Mouse (Mus musculus) heart, embryonic 13.5 days (tissue): ENCODE results near the gene Gm438. TPM values are rescaled to one million over a fixed set of nuclear protein-coding genes. Genes with fewer than 3 reads are reported as not detected.
"Not testable (repeated sequence)": the region's sequence is repeated elsewhere in the genome, so short reads cannot be mapped to it uniquely, and the experiment has no call there.

Experiments used
- ATAC-seq: fragments of 200-750 bp; cut with Nextera tagmentation; 2 replicates; pipeline ENCODE4 v1.8.0; 2017; ENCODE audit warnings: moderate TSS enrichment; ENCODE audit not compliant: insufficient number of reproducible peaks, low FRiP score, low TSS enrichment; ENCODE audit errors: extremely low read depth
- H3K27ac ChIP-seq: fragments of 300-500 bp; sonication (generic); replicated peaks from 2 replicates; pipeline ENCODE4 v1.5.1; 2015; ENCODE audit warnings: moderate library complexity, mild to moderate bottlenecking, inconsistent platforms
- H3K27me3 ChIP-seq: fragments of 300-500 bp; sonication (generic); replicated peaks from 2 replicates; pipeline ENCODE4 v1.6.1; 2015; ENCODE audit warnings: mild to moderate bottlenecking, inconsistent platforms
- H3K36me3 ChIP-seq: fragments of 300-500 bp; sonication (generic); 2 replicates; pipeline ENCODE4 v1.6.1; 2015; ENCODE audit warnings: mild to moderate bottlenecking, inconsistent platforms
- H3K4me1 ChIP-seq: fragments of 300-500 bp; sonication (generic); 2 replicates; pipeline ENCODE4 v1.6.1; 2015; ENCODE audit warnings: inconsistent platforms
- H3K4me2 ChIP-seq: fragments of 300-500 bp; sonication (generic); 2 replicates; pipeline ENCODE4 v1.6.1; 2015; ENCODE audit warnings: inconsistent platforms, mild to moderate bottlenecking, moderate library complexity
- H3K4me3 ChIP-seq: fragments of 300-500 bp; sonication (generic); 2 replicates; pipeline ENCODE4 v1.5.1; 2015; ENCODE audit warnings: moderate library complexity, mild to moderate bottlenecking, inconsistent platforms
- H3K9ac ChIP-seq: fragments of 300-500 bp; sonication (generic); 2 replicates; pipeline ENCODE4 v1.6.1; 2015; ENCODE audit warnings: inconsistent platforms, mild to moderate bottlenecking, moderate library complexity
- H3K9me3 ChIP-seq: fragments of 300-500 bp; sonication (generic); 2 replicates; pipeline ENCODE4 v1.6.1; 2016; ENCODE audit warnings: inconsistent platforms
- WGBS: fragments of 180-500 bp; shearing (Covaris S2); methylation state at CpG from one replicate; pipeline ENCODE4 v1.1.7; 2015; ENCODE audit warnings: mixed read lengths; 5-methylcytosine and 5-hydroxymethylcytosine counted together
- polyA plus RNA-seq: library from polyadenylated mRNA; unstranded; fragments of >200 nt; fragmentation: Nextera tagmentation; extraction: Ambion mirVana; gene quantifications from 2 replicates; pipeline ENCODE4 v1.2.1, GENCODE M21; 2015

Gene Gm438
- polyA plus RNA-seq, result not detected in 2 replicates

GRCm38 (mm10) chr4:144786483-144786882 lies at the start of gene Gm438:
TSS of gene Gm438 (minus strand) at chr4:144786583.
- Histone ChIP-seq H3K4me3 (no peak within 1 kb of the TSS), H3K9me3 (no peaks in the 10 kb centered on the region), H3K27me3 (no peaks in the 10 kb centered on the region), H3K36me3 (no peaks in the 10 kb centered on the region), H3K4me1 (no peaks in the 10 kb centered on the region), H3K27ac (no peak within 1 kb of the TSS), H3K9ac (no peak within 1 kb of the TSS), H3K4me2 (no peak within 1 kb of the TSS)
- ATAC-seq, result no peak

GRCm38 (mm10) chr4:144824706-144825105 lies 38.3 kb upstream of the Gm438 start:
- no peak overlapping the region for H3K4me3 ChIP-seq
- H3K27me3 ChIP-seq, result no peaks in the 10 kb centered on the region
- H3K9me3 ChIP-seq, result no peaks in the 10 kb centered on the region
- H3K9ac ChIP-seq, result no peak overlapping the region
- WGBS, result 58% methylated on average over 2 of the region's 2 CpGs
- no peak overlapping the region for H3K27ac ChIP-seq
- H3K36me3 ChIP-seq, result no peaks in the 10 kb centered on the region
- ATAC-seq, result no peak
- H3K4me2 ChIP-seq, result no peak overlapping the region
- H3K4me1 ChIP-seq, result no peaks in the 10 kb centered on the region

- H3K4me3 ChIP-seq, result no peak overlapping the region
- H3K4me1 ChIP-seq, result no peaks in the 10 kb centered on the region
- no peak overlapping the region for H3K27ac ChIP-seq
- ATAC-seq, result no peak
- H3K4me2 ChIP-seq, result no peak overlapping the region
- WGBS, result 71% methylated on average over 2 of the region's 2 CpGs
- no peaks in the 10 kb centered on the region for H3K36me3 ChIP-seq
- H3K27me3 ChIP-seq, result no peaks in the 10 kb centered on the region
- no peaks in the 10 kb centered on the region for H3K9me3 ChIP-seq
- H3K9ac ChIP-seq, result no peak overlapping the region
These were observed 37.6 kb upstream of the Gm438 start for GRCm38 (mm10) chr4:144823996-144824395.

GRCm38 (mm10) chr4:144807135-144807534 lies 20.8 kb upstream of the Gm438 start:
- not testable (repeated sequence) for H3K27ac ChIP-seq, H3K9ac ChIP-seq, ATAC-seq, H3K36me3 ChIP-seq, H3K4me1 ChIP-seq, H3K4me2 ChIP-seq, H3K27me3 ChIP-seq, H3K4me3 ChIP-seq
- H3K9me3 ChIP-seq, result peaks cover 12% of the 10 kb centered on the region
- WGBS, result 49% methylated on average over 5 of the region's 5 CpGs

- Histone ChIP-seq H3K4me1 (no peaks in the 10 kb centered on the region), H3K27ac (no peak overlapping the region), H3K4me2 (no peak overlapping the region), H3K9ac (no peak overlapping the region), H3K27me3 (no peaks in the 10 kb centered on the region), H3K36me3 (no peaks in the 10 kb centered on the region), H3K9me3 (no peaks in the 10 kb centered on the region), H3K4me3 (no peak overlapping the region)
- no peak for ATAC-seq
- WGBS, result 66% methylated on average over 3 of the region's 3 CpGs
These were observed 17.2 kb upstream of the Gm438 start for GRCm38 (mm10) chr4:144803633-144804032.

DNA sequence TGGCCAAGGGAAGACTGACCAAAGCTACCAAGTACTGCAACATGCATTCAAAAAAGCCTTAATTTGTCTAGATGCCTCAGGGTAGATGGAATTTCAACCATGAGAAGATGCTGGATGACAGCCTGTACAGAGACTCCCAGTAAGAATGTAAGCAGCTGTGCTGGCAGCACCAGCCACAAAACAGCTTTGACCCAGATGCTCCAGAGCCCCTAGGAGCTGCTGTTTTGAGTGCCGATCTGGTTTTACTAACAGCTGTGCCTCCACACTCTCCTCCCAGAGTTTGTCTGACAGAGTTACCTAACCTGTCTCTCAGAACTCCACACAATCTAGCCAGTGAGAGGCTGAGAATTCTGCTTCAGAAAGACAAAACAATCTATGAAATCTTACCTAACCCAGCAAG lies 3.8 kb upstream of the Gm438 start:
- no peaks in the 10 kb centered on the region for H3K9me3 ChIP-seq
- H3K36me3 ChIP-seq, result no peaks in the 10 kb centered on the region
- no peak overlapping the region for H3K4me3 ChIP-seq
- H3K9ac ChIP-seq, result no peak overlapping the region
- H3K4me2 ChIP-seq, result no peak overlapping the region
- WGBS, result 58% methylated on average over 1 of the region's 1 CpGs
- H3K27me3 ChIP-seq, result no peaks in the 10 kb centered on the region
- H3K27ac ChIP-seq, result no peak overlapping the region
- ATAC-seq, result no peak
- H3K4me1 ChIP-seq, result no peaks in the 10 kb centered on the region

DNA sequence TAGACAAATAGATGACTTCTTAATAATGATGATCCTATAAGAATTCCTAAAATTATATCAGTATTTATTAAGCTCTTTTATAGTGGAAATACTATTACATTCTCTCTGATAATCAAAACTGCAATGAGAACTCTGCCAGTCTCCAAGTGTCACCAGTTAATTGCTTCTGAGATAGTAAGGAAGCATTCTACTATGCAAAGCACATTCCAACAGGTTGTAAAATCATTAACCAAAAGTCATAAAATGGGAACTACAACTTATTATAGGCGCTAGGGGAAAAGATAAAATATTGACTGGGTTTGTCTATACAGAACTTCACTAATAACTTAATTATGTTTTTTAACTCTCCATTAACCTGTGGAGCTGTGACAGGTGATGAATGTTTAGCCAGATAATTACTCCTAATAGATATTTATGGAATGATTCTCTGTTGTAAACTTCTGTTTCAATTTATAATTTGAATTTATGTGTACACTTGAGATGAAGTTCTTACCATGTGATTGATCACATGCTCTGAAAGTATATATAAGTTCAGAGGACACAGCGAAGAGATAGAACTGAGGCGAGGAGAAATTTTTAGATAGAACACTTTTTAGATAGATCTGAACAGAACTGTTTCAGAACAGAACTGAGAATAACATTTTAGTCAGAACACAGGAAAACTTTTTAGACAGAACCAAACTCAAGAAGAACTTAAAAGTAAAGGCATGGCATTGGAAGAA lies 3.7 kb downstream of the Gm438 start:
- Histone ChIP-seq H3K4me3 (no peak overlapping the region), H3K27ac (no peak overlapping the region), H3K4me1 (no peaks in the 10 kb centered on the region), H3K4me2 (no peak overlapping the region), H3K9me3 (no peaks in the 10 kb centered on the region), H3K9ac (no peak overlapping the region), H3K27me3 (no peaks in the 10 kb centered on the region), H3K36me3 (no peaks in the 10 kb centered on the region)
- WGBS, result 63% methylated on average over 3 of the region's 3 CpGs
- ATAC-seq, result no peak

GRCm38 (mm10) chr4:144765722-144766121 lies 20.7 kb downstream of the Gm438 start:
- no peak for ATAC-seq
- no peak overlapping the region for H3K4me2 ChIP-seq
- H3K36me3 ChIP-seq, result no peaks in the 10 kb centered on the region
- no peak overlapping the region for H3K27ac ChIP-seq
- H3K4me1 ChIP-seq, result no peaks in the 10 kb centered on the region
- H3K4me3 ChIP-seq, result no peak overlapping the region
- WGBS, result 21% methylated on average over 2 of the region's 2 CpGs
- no peak overlapping the region for H3K9ac ChIP-seq
- H3K27me3 ChIP-seq, result no peaks in the 10 kb centered on the region
- no peaks in the 10 kb centered on the region for H3K9me3 ChIP-seq

GRCm38 (mm10) chr4:144749139-144749538 lies 37.2 kb downstream of the Gm438 start:
- WGBS, result 31% methylated on average over 1 of the region's 1 CpGs
- Histone ChIP-seq H3K27ac (no peak overlapping the region), H3K36me3 (no peaks in the 10 kb centered on the region), H3K9ac (no peak overlapping the region), H3K4me2 (no peak overlapping the region), H3K27me3 (no peaks in the 10 kb centered on the region), H3K9me3 (no peaks in the 10 kb centered on the region), H3K4me3 (no peak overlapping the region), H3K4me1 (no peaks in the 10 kb centered on the region)
- no peak for ATAC-seq

Other genes with a start within 250 kb of the Gm438 start
- not detected in 2 replicates for gene Gm13124, start 221.4 kb downstream of the Gm438 start, polyA plus RNA-seq
- gene Aadacl4, start 172.9 kb downstream of the Gm438 start, polyA plus RNA-seq, result not detected in 2 replicates
- gene Gm436, start 100.2 kb downstream of the Gm438 start, polyA plus RNA-seq, result not detected in 2 replicates
- gene Gm13178, start 65.2 kb downstream of the Gm438 start, polyA plus RNA-seq, result not detected in 2 replicates
- 37.4 and 45.8 TPM in 2 replicates for gene Dhrs3, start 106.2 kb upstream of the Gm438 start, polyA plus RNA-seq